Mouse (Mus musculus) heart, postnatal 0 days (tissue): ENCODE data around the gene Rabif.

ENCODE experiments used
- CTCF ChIP-seq: IDR thresholded peaks from 2 replicates; pipeline ENCODE4 v1.5.1; 2016; ENCODE audit warnings: antibody characterized with exemption, control low read depth, low read depth
- EP300 ChIP-seq: IDR thresholded peaks from 2 replicates; pipeline ENCODE4 v1.6.1; 2016; ENCODE audit warnings: antibody characterized with exemption, low read depth

GRCm38 (mm10) chr1:134456060-134456459, 38.4 kb upstream of the Rabif start:
- no peak for TF ChIP-seq CTCF
- no peak for TF ChIP-seq EP300
